ENCODE assay signal across 7 mouse cellular contexts in genomic region chr3:121309896-121310714, GRCm38 (mm10). TPM values are rescaled to one million over a fixed set of nuclear protein-coding genes. Genes with fewer than 3 reads are reported as not detected.
DNase-seq lines count a peak whose midpoint lies in the region; ATAC-seq lines count a peak whose summit lies in the region.

No protein-coding gene starts in this region.

- peak; percentile 39 for DNase-seq in kidney, adult 9 months
- peak; percentile 77 for DNase-seq in thymus, postnatal 0 days (ENCODE audit: low spot score)
- no peak for DNase-seq in thymus, postnatal 10 days (ENCODE audit: low spot score in 2 of 2)
- DNase-seq in embryo, embryonic 10.5 days (ENCODE audit: low spot score) = peak; percentile 40
- DNase-seq in right cerebral cortex, postnatal 4 days = no peak
- DNase-seq in retina, postnatal 1 day = no peak

- no peak overlapping the region for H3K4me3 ChIP-seq in kidney, embryonic 14.5 days (ENCODE audit: low read length)

- H3K27me3 ChIP-seq in kidney, embryonic 14.5 days (ENCODE audit: control insufficient read depth, insufficient read depth, low read length) = no peaks in the 10 kb centered on the region

- no peak overlapping the region for H3K9ac ChIP-seq in kidney, embryonic 14.5 days (ENCODE audit: low read depth, low read length)

- H3K4me1 ChIP-seq in kidney, embryonic 14.5 days (ENCODE audit: control insufficient read depth, insufficient read depth, low read length) = 0 out of 2 replicates have a peak, but pooled peaks cover 6% of the 10 kb centered on the region

- no peaks in the 10 kb centered on the region for H3K9me3 ChIP-seq in kidney, embryonic 14.5 days (ENCODE audit: control insufficient read depth, low read length)

- 91% methylated on average over 16 of the region's 16 CpGs for WGBS in kidney, embryonic 14.5 days

- H3K27ac ChIP-seq in kidney, embryonic 14.5 days (ENCODE audit: low read depth, low read length) = no peak overlapping the region

- no peak overlapping the region for H3K4me2 ChIP-seq in kidney, embryonic 14.5 days (replicated peaks; ENCODE audit: low read depth, low read length)

- no peaks in the 10 kb centered on the region for H3K36me3 ChIP-seq in kidney, embryonic 14.5 days (ENCODE audit: control insufficient read depth, insufficient read depth, low read length)

- ATAC-seq in kidney, embryonic 14.5 days (ENCODE audit: low FRiP score, low TSS enrichment) = no peak

RNA-seq across cellular contexts. Expression of gene Alg14, which starts 18.5 kb away (rescaled TPM):
- 41.3 and 43.8 TPM in 2 replicates for polyA plus RNA-seq in kidney, embryonic 14.5 days (2014; fragmentation: Nextera tagmentation; extraction: Ambion mirVana)
- polyA plus RNA-seq in thymus, postnatal 0 days (2015; fragmentation: Nextera tagmentation; extraction: Ambion mirVana) = 24.3 and 28.1 TPM in 2 replicates

RNA-seq across cellular contexts. Expression of gene Tmem56, which starts 27.2 kb away (rescaled TPM):
- polyA plus RNA-seq in kidney, embryonic 14.5 days (2014; fragmentation: Nextera tagmentation; extraction: Ambion mirVana) = 1.3 and 2.6 TPM in 2 replicates
- polyA plus RNA-seq in thymus, postnatal 0 days (2015; fragmentation: Nextera tagmentation; extraction: Ambion mirVana) = 0.24 and 0.35 TPM in 2 replicates

Comparison
In these comparisons a context has a peak if more than half of its experiments do, and no peak if none do; other contexts are left out.
1. DNase-seq: peak in kidney, adult 9 months (single experiment), thymus, postnatal 0 days (single experiment) and embryo, embryonic 10.5 days (single experiment); none in thymus, postnatal 10 days (0 of 2), right cerebral cortex, postnatal 4 days (single experiment) and retina, postnatal 1 day (single experiment).